Mouse (Mus musculus): ENCODE data around the gene Aldh3a2. TPM values are rescaled to one million over a fixed set of nuclear protein-coding genes. Genes with fewer than 3 reads are reported as not detected.
"Not testable (repeated sequence)": the region's sequence is repeated elsewhere in the genome, so short reads cannot be mapped to it uniquely, and the experiment has no call there.

Gene Aldh3a2
- polyA plus RNA-seq (2017; shearing (Covaris generic)), result 10 to 100 TPM; 34.2 to 40.6 TPM

- ATAC-seq, result peak; percentile 97
Observed at GRCm38 (mm10) chr11:61266551-61267533, at the start of gene Aldh3a2. Gene Aldh3a2 (minus strand): TSS chr11:61267464.

- ATAC-seq, result no peak
Observed at GRCm38 (mm10) chr11:61316864-61317263, 49.6 kb upstream of the Aldh3a2 start.

GRCm38 (mm10) chr11:61310321-61310720 is 43.1 kb upstream of the Aldh3a2 start:
- ATAC-seq, result no peak

GRCm38 (mm10) chr11:61309831-61310230 is 42.6 kb upstream of the Aldh3a2 start:
- ATAC-seq, result peak; percentile 49

- no peak for ATAC-seq
Observed at GRCm38 (mm10) chr11:61307795-61308194, 40.5 kb upstream of the Aldh3a2 start.

- ATAC-seq, result no peak
Observed at GRCm38 (mm10) chr11:61305377-61305776, 38.1 kb upstream of the Aldh3a2 start.

- ATAC-seq, result not testable (repeated sequence)
Observed at GRCm38 (mm10) chr11:61304535-61304934, 37.3 kb upstream of the Aldh3a2 start.

- no peak for ATAC-seq
Observed at GRCm38 (mm10) chr11:61300716-61301392, 33.6 kb upstream of the Aldh3a2 start.

- no peak for ATAC-seq
Observed at GRCm38 (mm10) chr11:61300205-61300604, 32.9 kb upstream of the Aldh3a2 start.

- no peak for ATAC-seq
Observed at GRCm38 (mm10) chr11:61297901-61298300, 30.6 kb upstream of the Aldh3a2 start.

- no peak for ATAC-seq
Observed at GRCm38 (mm10) chr11:61297326-61297725, 30.1 kb upstream of the Aldh3a2 start.

GRCm38 (mm10) chr11:61296556-61296955 is 29.3 kb upstream of the Aldh3a2 start:
- no peak for ATAC-seq

- no peak for ATAC-seq
Observed at GRCm38 (mm10) chr11:61295556-61295955, 28.3 kb upstream of the Aldh3a2 start.

- ATAC-seq, result no peak
Observed at GRCm38 (mm10) chr11:61294431-61294830, 27.2 kb upstream of the Aldh3a2 start.

GRCm38 (mm10) chr11:61293251-61293650 is 26.0 kb upstream of the Aldh3a2 start:
- ATAC-seq, result no peak

- no peak for ATAC-seq
Observed at GRCm38 (mm10) chr11:61284323-61284722, 17.1 kb upstream of the Aldh3a2 start.

GRCm38 (mm10) chr11:61283414-61284049 is 16.3 kb upstream of the Aldh3a2 start:
- ATAC-seq, result no peak

GRCm38 (mm10) chr11:61278445-61279077 is 11.3 kb upstream of the Aldh3a2 start:
- no peak for ATAC-seq

GRCm38 (mm10) chr11:61277937-61278336 is 10.7 kb upstream of the Aldh3a2 start:
- no peak for ATAC-seq

GRCm38 (mm10) chr11:61276482-61276881 is 9.2 kb upstream of the Aldh3a2 start:
- ATAC-seq, result no peak

- no peak for ATAC-seq
Observed at GRCm38 (mm10) chr11:61275106-61275505, 7.8 kb upstream of the Aldh3a2 start.

- ATAC-seq, result no peak
Observed at GRCm38 (mm10) chr11:61274421-61274820, 7.2 kb upstream of the Aldh3a2 start.

GRCm38 (mm10) chr11:61273928-61274327 is 6.7 kb upstream of the Aldh3a2 start:
- no peak for ATAC-seq

Data from activated CD4-positive, CD25-positive, alpha-beta regulatory T cell, adult 4 months (primary cell).